Mouse (Mus musculus): Measurements from ENCODE around the gene Slc27a2. TPM values are rescaled to one million over a fixed set of nuclear protein-coding genes. Genes with fewer than 3 reads are reported as not detected.
"Not testable (repeated sequence)": the region's sequence is repeated elsewhere in the genome, so short reads cannot be mapped to it uniquely, and the experiment has no call there.

Slc27a2 gene
- 1 to 10 TPM; 3.5 to 4.2 TPM for total RNA-seq (2021)
- long read RNA-seq, experiment 1, transcript Slc27a2-201 (10 exons, 2,918 nt): major isoform, 5 of 5 reads
- long read RNA-seq, experiment 1, partial matches to known transcripts: 0 of 5 reads
- long read RNA-seq, experiment 1, other reads (novel, unspliced or antisense): 0 of 5 reads
- long read RNA-seq, experiment 2, partial matches to known transcripts: 0 of 3 reads
- long read RNA-seq, experiment 2, other reads (novel, unspliced or antisense): 0 of 3 reads

- intact Hi-C loops (cut with DNase I): no loop called here
- peak in 1 of 2 experiments; percentile 9 for DNase-seq (ENCODE audit: low spot score in 2 of 2)
Observed at GRCm38 (mm10) chr2:126552357-126553290, at the start of gene Slc27a2. Slc27a2 (plus strand) TSS chr2:126552407.

- intact Hi-C loops (cut with DNase I): no loop called here
Observed at GRCm38 (mm10) chr2:126505156-126505555, 47.1 kb upstream of the Slc27a2 start.

GRCm38 (mm10) chr2:126507477-126507876 is 44.7 kb upstream of the Slc27a2 start:
- intact Hi-C loops (cut with DNase I): no loop called here
- DNase-seq (ENCODE audit: low spot score in 2 of 2): no peak

More at GRCm38 (mm10) chr2:126505156-126505555, 47.1 kb upstream of the Slc27a2 start:
- DNase-seq (ENCODE audit: low spot score in 2 of 2): no peak

GRCm38 (mm10) chr2:126508228-126508627 is 44.0 kb upstream of the Slc27a2 start:
- DNase-seq (ENCODE audit: low spot score in 2 of 2): no peak
- intact Hi-C loops (cut with DNase I): no loop called here

GRCm38 (mm10) chr2:126515069-126515826 is 37.0 kb upstream of the Slc27a2 start:
- intact Hi-C loops (cut with DNase I): no loop called here
- no peak for DNase-seq (ENCODE audit: low spot score in 2 of 2)

- DNase-seq (ENCODE audit: low spot score in 2 of 2): peak in 1 of 2 experiments; percentile 15
- intact Hi-C loops (cut with DNase I): loop anchor here (5.0 to 10.0 kb wide), 2 partner anchors 628 to 855 kb away; no protein-coding TSS in a partner anchor
Observed at GRCm38 (mm10) chr2:126519872-126520581, 32.2 kb upstream of the Slc27a2 start.

GRCm38 (mm10) chr2:126520828-126521227 is 31.4 kb upstream of the Slc27a2 start:
- DNase-seq (ENCODE audit: low spot score in 2 of 2): peak; percentile 42 to 61
- intact Hi-C loops (cut with DNase I): loop anchor here (5.0 to 10.0 kb wide), 2 partner anchors 629 to 856 kb away; no protein-coding TSS in a partner anchor

- intact Hi-C loops (cut with DNase I): loop anchor here (5.0 to 10.0 kb wide), 2 partner anchors 629 to 857 kb away; no protein-coding TSS in a partner anchor
- DNase-seq (ENCODE audit: low spot score in 2 of 2): no peak
Observed at GRCm38 (mm10) chr2:126521471-126521870, 30.7 kb upstream of the Slc27a2 start.

- intact Hi-C loops (cut with DNase I): loop anchor here (5.0 to 10.0 kb wide), 2 partner anchors 630 to 857 kb away; no protein-coding TSS in a partner anchor
- no peak for DNase-seq (ENCODE audit: low spot score in 2 of 2)
Observed at GRCm38 (mm10) chr2:126522056-126522455, 30.2 kb upstream of the Slc27a2 start.

- DNase-seq (ENCODE audit: low spot score in 2 of 2): not testable (repeated sequence)
- intact Hi-C loops (cut with DNase I): loop anchor here (5.0 to 10.0 kb wide), 2 partner anchors 631 to 858 kb away; no protein-coding TSS in a partner anchor
Observed at GRCm38 (mm10) chr2:126523101-126523745, 29.0 kb upstream of the Slc27a2 start.

GRCm38 (mm10) chr2:126524271-126524670 is 27.9 kb upstream of the Slc27a2 start:
- DNase-seq (ENCODE audit: low spot score in 2 of 2): no peak
- intact Hi-C loops (cut with DNase I): loop anchor here (5.0 to 10.0 kb wide), 2 partner anchors 632 to 859 kb away; no protein-coding TSS in a partner anchor

- no peak for DNase-seq (ENCODE audit: low spot score in 2 of 2)
- intact Hi-C loops (cut with DNase I): loop anchor here (10.0 kb wide), 1 partner anchor 863 kb away; no protein-coding TSS in a partner anchor
Observed at GRCm38 (mm10) chr2:126527461-126527860, 24.7 kb upstream of the Slc27a2 start.

GRCm38 (mm10) chr2:126530581-126530980 is 21.6 kb upstream of the Slc27a2 start:
- no peak for DNase-seq (ENCODE audit: low spot score in 2 of 2)
- intact Hi-C loops (cut with DNase I): no loop called here

GRCm38 (mm10) chr2:126537654-126538053 is 14.6 kb upstream of the Slc27a2 start:
- no peak for DNase-seq (ENCODE audit: low spot score in 2 of 2)
- intact Hi-C loops (cut with DNase I): no loop called here

GRCm38 (mm10) chr2:126540390-126540925 is 11.7 kb upstream of the Slc27a2 start:
- intact Hi-C loops (cut with DNase I): no loop called here
- DNase-seq (ENCODE audit: low spot score in 2 of 2): no peak

- DNase-seq (ENCODE audit: low spot score in 2 of 2): no peak
- intact Hi-C loops (cut with DNase I): no loop called here
Observed at GRCm38 (mm10) chr2:126542211-126542610, 10.0 kb upstream of the Slc27a2 start.

GRCm38 (mm10) chr2:126545297-126545696 is 6.9 kb upstream of the Slc27a2 start:
- no peak for DNase-seq (ENCODE audit: low spot score in 2 of 2)
- intact Hi-C loops (cut with DNase I): no loop called here

- intact Hi-C loops (cut with DNase I): no loop called here
- DNase-seq (ENCODE audit: low spot score in 2 of 2): no peak
Observed at GRCm38 (mm10) chr2:126546392-126546791, 5.8 kb upstream of the Slc27a2 start.
